Mouse (Mus musculus) thymus, postnatal 36 days (tissue): ENCODE measurements around the gene Sphk1.
A peak's percentile ranks its signal among the peaks of the same experiment; 100 is the strongest.

Experiments used
- DNase-seq, 2 experiments: peaks; one replicate each; pipeline ENCODE4 v3.0.0; 2022; ENCODE audit warnings: mixed read lengths in 2 of 2

The Sphk1 gene

GRCm38 (mm10) chr11:116580031-116580652, 49.4 kb downstream of the Sphk1 start:
- DNase-seq: no peak

- DNase-seq: peak; percentile 47 to 66
Observed at GRCm38 (mm10) chr11:116580711-116581375, 50.1 kb downstream of the Sphk1 start.

- DNase-seq: peak; percentile 89 to 90
Observed at GRCm38 (mm10) chr11:116581376-116581814, 50.7 kb downstream of the Sphk1 start, which contains the start of gene Ube2o. TSS of gene Ube2o (minus strand) at chr11:116581447.

GRCm38 (mm10) chr11:116585682-116586081, 55.0 kb downstream of the Sphk1 start:
- DNase-seq: no peak
